Mouse (Mus musculus) adrenal gland, postnatal 25 days (tissue): ENCODE measurements around the gene Rreb1. TPM values are rescaled to one million over a fixed set of nuclear protein-coding genes. Genes with fewer than 3 reads are reported as not detected.

Experiments used
- DNase-seq: peaks from one replicate; pipeline ENCODE4 v3.0.0; 2021; ENCODE audit warnings: mixed read lengths
- total RNA-seq: library from RNA; stranded (reverse); gene quantifications from 2 replicates; pipeline ENCODE4 v1.2.3, GENCODE M21; 2021

Rreb1 gene
- total RNA-seq, 1 experiment from 2014 or later: 87.2 TPM

GRCm38 (mm10) chr13:37876836-37877235 is 98.6 kb downstream of the Rreb1 start:
- no peak for DNase-seq

GRCm38 (mm10) chr13:37877241-37877640 is 99.0 kb downstream of the Rreb1 start:
- no peak for DNase-seq

- DNase-seq: no peak
Measured at GRCm38 (mm10) chr13:37878918-37879331, 100.7 kb downstream of the Rreb1 start.

GRCm38 (mm10) chr13:37879556-37879955 is 101.4 kb downstream of the Rreb1 start:
- DNase-seq: peak; percentile 55

GRCm38 (mm10) chr13:37880035-37880434 is 101.8 kb downstream of the Rreb1 start:
- DNase-seq: no peak

- no peak for DNase-seq
Measured at GRCm38 (mm10) chr13:37880581-37881130, 102.5 kb downstream of the Rreb1 start.

GRCm38 (mm10) chr13:37882521-37882920 is 104.3 kb downstream of the Rreb1 start:
- peak; percentile 50 for DNase-seq

- peak; percentile 5 for DNase-seq
Measured at GRCm38 (mm10) chr13:37883008-37883407, 104.8 kb downstream of the Rreb1 start.

- no peak for DNase-seq
Measured at GRCm38 (mm10) chr13:37885392-37885791, 107.2 kb downstream of the Rreb1 start.

- no peak for DNase-seq
Measured at GRCm38 (mm10) chr13:37886024-37886423, 107.8 kb downstream of the Rreb1 start.

GRCm38 (mm10) chr13:37894756-37895155 is 116.6 kb downstream of the Rreb1 start:
- no peak for DNase-seq

GRCm38 (mm10) chr13:37895564-37896254 is 117.5 kb downstream of the Rreb1 start:
- DNase-seq: no peak

GRCm38 (mm10) chr13:37896423-37896822 is 118.2 kb downstream of the Rreb1 start:
- DNase-seq: no peak

GRCm38 (mm10) chr13:37898772-37899171 is 120.6 kb downstream of the Rreb1 start:
- DNase-seq: no peak

- no peak for DNase-seq
Measured at GRCm38 (mm10) chr13:37903036-37903435, 124.8 kb downstream of the Rreb1 start.

- no peak for DNase-seq
Measured at GRCm38 (mm10) chr13:37903476-37903875, 125.3 kb downstream of the Rreb1 start.

- DNase-seq: no peak
Measured at GRCm38 (mm10) chr13:37904436-37904835, 126.2 kb downstream of the Rreb1 start.

- no peak for DNase-seq
Measured at GRCm38 (mm10) chr13:37908061-37908460, 129.9 kb downstream of the Rreb1 start.

GRCm38 (mm10) chr13:37908493-37908892 is 130.3 kb downstream of the Rreb1 start:
- no peak for DNase-seq

GRCm38 (mm10) chr13:37909225-37909624 is 131.0 kb downstream of the Rreb1 start:
- DNase-seq: no peak

- no peak for DNase-seq
Measured at GRCm38 (mm10) chr13:37912011-37912410, 133.8 kb downstream of the Rreb1 start.

GRCm38 (mm10) chr13:37912591-37913467 is 134.6 kb downstream of the Rreb1 start:
- DNase-seq: no peak

GRCm38 (mm10) chr13:37913963-37914362 is 135.8 kb downstream of the Rreb1 start:
- no peak for DNase-seq
